Mouse (Mus musculus) ES-E14 (cell line): ENCODE results near the gene Fbxl16. TPM values are rescaled to one million over a fixed set of nuclear protein-coding genes. Genes with fewer than 3 reads are reported as not detected.
A peak's percentile ranks its signal among the peaks of the same experiment; 100 is the strongest.

Source experiments
- DNase-seq: peaks from one replicate; pipeline ENCODE4 v3.0.0-alpha.2; 2013; ENCODE audit warnings: low read depth, low spot score
- H3K27ac ChIP-seq: 2 replicates; pipeline ENCODE4 v1.5.1; 2012; ENCODE audit warnings: low read depth, mild to moderate bottlenecking, low read length, moderate library complexity, mixed read lengths; ENCODE audit not compliant: poor library complexity, insufficient read depth, severe bottlenecking
- H3K36me3 ChIP-seq: 2 replicates; pipeline ENCODE4 v1.6.1; 2012; ENCODE audit warnings: mild to moderate bottlenecking, low read length, moderate library complexity, mixed read lengths; ENCODE audit not compliant: control insufficient read depth, poor library complexity, insufficient read depth, severe bottlenecking
- H3K4me1 ChIP-seq, 2 experiments: fragments of 150-350 bp in 1 of 2; sonication (generic) in 1 of 2; 2 replicates each; pipeline ENCODE4 v1.6.1; 2012; ENCODE audit warnings: low read length in 2 of 2, mild to moderate bottlenecking in 1 of 2, mixed read lengths in 1 of 2; ENCODE audit not compliant: control insufficient read depth in 2 of 2, insufficient read depth in 2 of 2, poor library complexity in 1 of 2
- H3K4me3 ChIP-seq, 2 experiments: fragments of 150-350 bp in 1 of 2; sonication (generic) in 1 of 2; 2 replicates each; pipeline ENCODE4 v1.5.1; 2012; ENCODE audit warnings: low read length in 2 of 2, low read depth in 1 of 2, mild to moderate bottlenecking in 1 of 2, mixed read lengths in 1 of 2; ENCODE audit not compliant: insufficient read depth in 1 of 2, poor library complexity in 1 of 2, severe bottlenecking in 1 of 2
- H3K9ac ChIP-seq: 2 replicates; pipeline ENCODE4 v1.6.1; 2012; ENCODE audit warnings: low read depth, mild to moderate bottlenecking, low read length, mixed read lengths; ENCODE audit not compliant: poor library complexity, insufficient read depth, severe bottlenecking
- H3K9me3 ChIP-seq: fragments of 150-350 bp; sonication (generic); 2 replicates; pipeline ENCODE4 v1.6.1; 2012; ENCODE audit warnings: low read depth, mild to moderate bottlenecking, low read length; ENCODE audit not compliant: control insufficient read depth, insufficient read depth
- CHD2 ChIP-seq: IDR thresholded peaks from 2 replicates; pipeline ENCODE4 v1.6.1; 2014; ENCODE audit warnings: mild to moderate bottlenecking, low read depth, low read length, inconsistent platforms
- HCFC1 ChIP-seq: IDR thresholded peaks from 2 replicates; pipeline ENCODE4 v1.6.1; 2012; ENCODE audit warnings: low read length, inconsistent platforms, borderline replicate concordance; ENCODE audit not compliant: insufficient read depth
- MAFK ChIP-seq: IDR thresholded peaks from 2 replicates; pipeline ENCODE4 v1.6.1; 2014; ENCODE audit warnings: mild to moderate bottlenecking, low read depth, low read length, inconsistent platforms; ENCODE audit not compliant: insufficient read depth
- ZC3H11A ChIP-seq: IDR thresholded peaks from 2 replicates; pipeline ENCODE4 v1.6.1; 2012; ENCODE audit warnings: low read depth, mild to moderate bottlenecking, inconsistent platforms, low read length, borderline replicate concordance
- ZNF384 ChIP-seq: IDR thresholded peaks from 2 replicates; pipeline ENCODE4 v1.6.1; 2012; ENCODE audit warnings: low read depth, low read length, inconsistent platforms
- in situ Hi-C, 2 experiments: fragments of 600-800 bp; cut with MboI; formaldehyde crosslinking; loops; one replicate each; pipeline ENCODE4 v1.15.1; 2025; ENCODE audit warnings: low sequenced_read_pairs in 2 of 2, inconsistent platforms in 1 of 2; ENCODE audit not compliant: unreplicated experiment in 2 of 2
- total RNA-seq: library from RNA; depleted of rRNA; stranded (reverse); fragments of 300-350 nt; gene quantifications from 2 replicates; pipeline ENCODE4 v1.2.3, GENCODE M21; 2012

Gene Fbxl16
- total RNA-seq, 1 experiment = 1.7 TPM

GRCm38 (mm10) chr17:25794197-25794596 lies 14.7 kb upstream of the Fbxl16 start:
- Histone ChIP-seq H3K4me1 (peaks cover 3 to 10% of the 10 kb centered on the region in 2 experiments; a peak in 2 of 4 replicates), H3K36me3 (peaks cover 4% of the 10 kb centered on the region; the same call in 1 of the 2 replicates), H3K4me3 (no peak overlapping the region), H3K9me3 (no peaks in the 10 kb centered on the region), H3K27ac (no peak overlapping the region), H3K9ac (no peak overlapping the region)
- no peak for DNase-seq
- in situ Hi-C loops = no loop called here
- no peak for TF ChIP-seq ZC3H11A
- TF ChIP-seq CHD2 = no peak
- TF ChIP-seq HCFC1 = no peak
- TF ChIP-seq MAFK = no peak
- no peak for TF ChIP-seq ZNF384

- peaks cover 4% of the 10 kb centered on the region; the same call in 1 of the 2 replicates for H3K36me3 ChIP-seq
- TF ChIP-seq MAFK (no peak), ZNF384 (no peak), CHD2 (no peak), ZC3H11A (no peak), HCFC1 (no peak)
- H3K4me3 ChIP-seq = no peak overlapping the region
- no peaks in the 10 kb centered on the region for H3K9me3 ChIP-seq
- DNase-seq = no peak
- in situ Hi-C loops = no loop called here
- no peak overlapping the region for H3K27ac ChIP-seq
- H3K9ac ChIP-seq = no peak overlapping the region
- peaks cover 3 to 10% of the 10 kb centered on the region in 2 experiments; a peak in 2 of 4 replicates for H3K4me1 ChIP-seq
Measured at GRCm38 (mm10) chr17:25794998-25795397, 13.9 kb upstream of the Fbxl16 start.

- Histone ChIP-seq H3K27ac (no peak within 1 kb of the TSS), H3K4me1 (peaks cover 3 to 10% of the 10 kb centered on the region in 2 experiments; a peak in 2 of 4 replicates)
- no peak for DNase-seq
Measured at GRCm38 (mm10) chr17:25795609-25796092, 13.2 kb upstream of the Fbxl16 start, which contains the start of gene AC134908.4. Gene AC134908.4 (minus strand): TSS chr17:25795659.

GRCm38 (mm10) chr17:25796211-25796771 lies 12.6 kb upstream of the Fbxl16 start:
- Histone ChIP-seq H3K9ac (peak overlapping the region; percentile 60), H3K27ac (no peak overlapping the region), H3K4me3 (peak overlapping the region; percentile 68 to 76), H3K4me1 (peaks cover 3 to 9% of the 10 kb centered on the region in 2 experiments; a peak in 2 of 4 replicates), H3K9me3 (no peaks in the 10 kb centered on the region), H3K36me3 (peaks cover 4% of the 10 kb centered on the region; the same call in 1 of the 2 replicates)
- no peak for DNase-seq
- in situ Hi-C loops = no loop called here
- TF ChIP-seq CHD2 = no peak
- TF ChIP-seq ZNF384 = no peak
- no peak for TF ChIP-seq ZC3H11A
- TF ChIP-seq MAFK = no peak
- no peak for TF ChIP-seq HCFC1

More at GRCm38 (mm10) chr17:25795609-25796092, 13.2 kb upstream of the Fbxl16 start, which contains the start of gene AC134908.4:
- peak within 1 kb of the TSS; percentile 60 for H3K9ac ChIP-seq
- H3K36me3 ChIP-seq = peaks cover 4% of the 10 kb centered on the region; the same call in 1 of the 2 replicates
- TF ChIP-seq ZC3H11A (no peak), CHD2 (no peak), MAFK (no peak), HCFC1 (no peak), ZNF384 (no peak)
- H3K4me3 ChIP-seq = peak within 1 kb of the TSS; percentile 68 to 76
- no peaks in the 10 kb centered on the region for H3K9me3 ChIP-seq
- in situ Hi-C loops = no loop called here
